Mouse (Mus musculus): ENCODE data around the gene Hemk1.
A peak's percentile ranks its signal among the peaks of the same experiment; 100 is the strongest.

The Hemk1 gene

GRCm38 (mm10) chr9:107343146-107343943 is 5.2 kb upstream of the Hemk1 start:
- DNase-seq (ENCODE audit: low spot score), result no peak

- DNase-seq (ENCODE audit: low spot score), result no peak
Measured at GRCm38 (mm10) chr9:107342201-107342709, 4.1 kb upstream of the Hemk1 start.

- no peak for DNase-seq (ENCODE audit: low spot score)
Measured at GRCm38 (mm10) chr9:107340911-107341645, 2.9 kb upstream of the Hemk1 start.

DNA sequence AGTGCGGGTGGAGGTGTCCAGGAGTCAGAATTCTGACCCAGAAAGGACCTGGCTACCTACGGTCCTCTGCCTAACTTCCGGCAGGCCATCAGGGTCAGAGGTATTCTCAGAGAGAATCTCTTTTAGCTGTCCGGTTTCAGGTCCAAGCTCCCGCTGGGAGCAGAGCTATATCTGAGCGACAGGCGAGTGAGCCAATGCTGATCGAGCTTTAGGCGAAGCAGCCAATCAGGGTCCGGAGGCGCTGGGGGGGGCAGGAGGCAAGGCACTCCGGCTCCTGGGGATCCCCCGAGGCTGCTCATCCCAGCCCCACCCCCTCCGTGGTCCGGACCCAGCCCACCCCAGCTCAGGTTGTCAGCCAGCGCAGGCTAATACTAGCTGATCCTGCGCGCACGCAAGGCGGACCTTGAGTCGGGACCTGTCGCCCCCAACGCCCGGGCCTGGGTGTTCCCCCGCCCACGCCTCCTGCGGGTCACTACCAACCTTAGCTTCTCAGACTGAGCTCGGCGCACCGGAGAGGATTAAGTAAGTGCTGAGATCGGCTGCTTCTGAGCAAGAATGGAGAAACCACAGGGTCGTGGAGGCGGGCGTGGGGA is 2.2 kb upstream of the Hemk1 start, which contains the start of gene 6430571L13Rik:
Gene 6430571L13Rik (plus strand): TSS at position 336 of the 593 bp plus-strand sequence.
- peak; percentile 93 for DNase-seq (ENCODE audit: low spot score)

DNA sequence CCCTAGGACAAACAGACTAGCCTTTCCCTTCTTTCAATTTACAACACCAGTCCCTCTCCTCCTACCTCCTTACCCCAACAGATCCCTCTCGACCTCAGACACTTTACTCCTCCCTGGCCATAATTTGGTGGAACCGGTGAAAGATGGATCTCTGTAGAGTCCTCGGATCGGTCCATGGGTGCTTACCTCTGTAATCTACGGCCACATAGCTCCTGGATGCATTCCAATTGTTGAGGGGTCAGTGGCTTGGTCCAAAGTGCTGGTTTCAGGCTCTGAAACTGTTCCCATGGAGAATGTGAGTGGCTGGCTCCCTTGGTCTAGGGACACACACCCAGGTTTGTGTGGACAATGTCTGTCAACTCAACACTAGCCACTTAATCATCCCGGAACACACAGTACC is 1.8 kb downstream of the Hemk1 start:
- no peak for DNase-seq (ENCODE audit: low spot score)

GRCm38 (mm10) chr9:107335909-107336308 is 2.2 kb downstream of the Hemk1 start:
- peak; percentile 77 for DNase-seq (ENCODE audit: low spot score)

- DNase-seq (ENCODE audit: low spot score), result no peak
Measured at GRCm38 (mm10) chr9:107335046-107335445, 3.1 kb downstream of the Hemk1 start.

- DNase-seq (ENCODE audit: low spot score), result no peak
Measured at GRCm38 (mm10) chr9:107334356-107334755, 3.8 kb downstream of the Hemk1 start.

GRCm38 (mm10) chr9:107333686-107334085 is 4.5 kb downstream of the Hemk1 start:
- DNase-seq (ENCODE audit: low spot score), result no peak

GRCm38 (mm10) chr9:107330791-107331190 is 7.4 kb downstream of the Hemk1 start:
- no peak for DNase-seq (ENCODE audit: low spot score)

- DNase-seq (ENCODE audit: low spot score), result no peak
Measured at GRCm38 (mm10) chr9:107327879-107328620, 10.1 kb downstream of the Hemk1 start.

DNA sequence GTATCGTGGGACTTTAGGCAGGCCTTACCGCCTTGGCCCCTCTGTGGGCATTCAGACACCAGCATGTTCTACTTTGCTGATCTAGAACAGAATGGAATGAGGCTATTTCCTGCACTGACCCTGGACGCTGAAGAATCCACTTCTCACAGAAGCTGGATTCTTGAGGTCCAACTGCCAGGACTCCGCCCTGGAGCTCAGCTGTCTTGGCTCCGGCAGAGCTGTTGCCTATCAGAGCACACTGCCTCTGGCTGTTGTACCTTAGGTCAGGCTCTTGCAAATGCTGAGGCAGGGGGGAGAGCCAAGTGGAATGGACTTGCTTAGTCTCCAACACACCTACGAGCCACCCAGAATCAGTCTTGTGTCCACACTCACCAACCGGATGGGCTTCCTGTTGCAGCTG is 12.2 kb downstream of the Hemk1 start:
- DNase-seq (ENCODE audit: low spot score), result no peak

DNA sequence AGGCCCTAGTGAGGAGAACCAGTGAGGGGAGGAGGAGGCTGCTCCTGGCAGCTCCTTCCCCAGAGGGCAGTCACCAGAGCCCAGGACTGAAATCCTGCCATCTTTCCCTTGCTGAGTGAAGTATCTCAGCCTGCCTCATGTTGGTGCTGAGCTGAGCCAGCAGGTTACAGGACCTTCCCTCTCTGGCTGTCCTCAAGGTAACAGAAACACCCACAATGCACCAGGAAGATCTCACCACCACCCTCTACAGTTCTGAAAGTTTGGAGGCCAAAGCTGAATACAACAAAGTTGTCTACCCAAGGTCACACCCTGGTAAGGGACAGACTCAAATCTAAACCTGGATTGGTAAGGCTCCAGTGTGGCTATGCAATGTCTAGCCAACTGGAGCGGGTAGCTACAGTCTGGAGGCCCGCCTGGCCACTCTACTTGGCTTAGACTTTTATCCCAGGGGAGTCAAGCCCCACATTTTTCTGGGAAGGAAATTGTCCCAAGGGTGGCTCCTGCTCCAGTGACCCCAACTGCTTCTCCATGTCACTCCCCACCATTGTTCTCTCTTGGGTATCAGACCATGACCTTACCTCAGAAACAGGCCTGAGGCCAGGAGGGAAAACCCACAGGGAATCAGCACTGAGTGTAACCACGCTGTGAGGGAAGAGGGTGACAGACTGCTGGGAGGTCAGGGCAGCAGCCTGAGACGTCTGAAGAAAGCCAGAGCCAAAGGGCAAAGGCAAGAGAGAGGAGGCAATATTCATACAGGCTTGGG is 13.2 kb downstream of the Hemk1 start:
- no peak for DNase-seq (ENCODE audit: low spot score)

GRCm38 (mm10) chr9:107323558-107323957 is 14.6 kb downstream of the Hemk1 start:
- no peak for DNase-seq (ENCODE audit: low spot score)

DNA sequence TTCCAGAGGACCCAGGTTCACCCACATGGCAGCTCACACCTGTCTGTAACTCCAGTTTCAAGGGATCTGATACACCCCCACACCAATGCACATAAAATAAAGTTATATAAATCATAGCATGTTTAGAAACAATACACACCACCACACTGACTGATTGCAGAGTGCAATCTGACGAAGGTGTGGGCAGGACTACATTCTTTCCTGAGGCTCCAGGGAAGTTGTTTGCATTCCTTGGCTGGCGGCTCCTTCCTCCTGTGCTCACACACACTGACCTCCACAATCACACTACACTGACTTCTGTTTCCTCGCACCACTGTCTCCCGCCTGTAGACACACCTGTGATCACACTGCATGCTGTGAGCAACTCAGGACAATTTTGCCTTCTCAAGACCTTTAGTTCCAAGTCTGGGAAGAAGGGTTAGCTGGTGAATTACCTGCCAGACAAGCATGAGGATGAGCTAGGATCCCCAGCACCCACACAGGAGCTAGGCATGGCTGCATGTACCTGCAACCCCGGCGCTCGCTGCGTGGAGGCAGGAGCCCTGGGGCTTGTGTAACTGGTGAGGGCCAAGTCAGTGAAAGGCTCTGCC is 15.6 kb downstream of the Hemk1 start:
- DNase-seq (ENCODE audit: low spot score), result no peak

GRCm38 (mm10) chr9:107315791-107316190 is 22.4 kb downstream of the Hemk1 start:
- no peak for DNase-seq (ENCODE audit: low spot score)

DNA sequence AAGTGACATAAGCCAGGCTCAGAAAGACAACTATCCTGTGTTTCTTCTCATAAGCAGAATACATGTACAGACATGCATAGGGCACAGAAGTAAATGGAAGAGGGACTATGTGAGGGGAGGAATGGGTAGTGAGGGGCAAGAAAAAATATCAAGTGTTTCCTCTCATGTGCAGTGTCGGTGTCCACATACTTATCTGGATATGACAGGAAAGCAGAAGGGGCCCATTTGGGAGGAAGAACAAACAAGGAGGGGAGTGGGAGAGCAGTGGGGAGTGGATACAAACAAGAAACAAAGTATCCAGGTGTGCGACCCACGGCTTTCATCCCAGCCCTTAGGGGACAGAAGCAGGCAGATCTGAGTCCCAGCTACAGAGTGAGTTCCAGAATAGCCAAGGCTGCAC is 24.2 kb downstream of the Hemk1 start:
- DNase-seq (ENCODE audit: low spot score), result no peak

DNA sequence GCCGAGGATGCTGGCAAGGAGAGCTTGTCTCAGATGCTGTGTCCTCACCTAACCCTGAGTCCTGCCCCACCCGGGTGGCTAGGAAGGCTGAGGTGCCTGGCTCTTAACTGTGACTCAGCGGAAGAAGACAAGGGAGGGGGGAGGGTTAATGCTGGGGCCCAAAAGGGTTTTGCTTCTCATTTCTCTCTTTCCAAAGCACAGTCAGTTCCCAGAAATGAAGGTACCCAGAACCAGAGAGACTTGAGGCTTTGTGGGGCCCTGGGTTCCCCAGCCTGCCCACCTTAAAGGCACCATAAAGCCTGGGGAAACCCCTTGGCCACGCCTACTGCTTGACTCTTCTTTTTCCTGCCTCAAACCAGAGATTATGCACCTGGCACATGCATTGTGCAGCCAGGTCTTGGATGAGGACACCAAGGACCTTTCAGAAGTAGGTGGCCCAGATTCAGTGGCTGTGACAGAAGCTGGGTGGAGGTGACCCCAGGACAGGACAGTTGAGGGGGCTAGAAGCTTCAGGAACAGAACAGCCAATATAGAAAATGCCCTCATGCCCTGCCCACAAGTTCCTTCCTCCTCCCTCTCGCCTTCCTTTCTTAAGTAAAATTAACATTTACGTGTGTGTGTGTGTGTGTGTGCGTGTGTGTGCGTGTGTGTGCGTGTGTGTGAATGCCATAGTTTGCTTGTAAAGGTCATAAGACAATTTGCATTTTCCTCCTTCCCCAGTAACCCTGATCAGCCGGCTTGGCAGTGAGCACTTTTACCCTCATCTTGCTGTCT is 25.2 kb downstream of the Hemk1 start:
- no peak for DNase-seq (ENCODE audit: low spot score)

GRCm38 (mm10) chr9:107309600-107309999 is 28.6 kb downstream of the Hemk1 start:
- no peak for DNase-seq (ENCODE audit: low spot score)

GRCm38 (mm10) chr9:107309171-107309570 is 29.0 kb downstream of the Hemk1 start:
- no peak for DNase-seq (ENCODE audit: low spot score)
